Mouse (Mus musculus) megakaryocyte, embryonic 14.5 days (primary cell): ENCODE data around the gene Noct.

Experiments used
- FLI1 ChIP-seq: IDR thresholded peaks from 2 replicates; pipeline ENCODE4 v1.6.1; 2012; ENCODE audit warnings: low read length, inconsistent platforms, mixed read lengths
- GATA1 ChIP-seq: IDR thresholded peaks from 3 replicates; pipeline ENCODE4 v1.6.1; 2012; ENCODE audit warnings: mixed read lengths, low read length, inconsistent platforms, borderline replicate concordance

DNA sequence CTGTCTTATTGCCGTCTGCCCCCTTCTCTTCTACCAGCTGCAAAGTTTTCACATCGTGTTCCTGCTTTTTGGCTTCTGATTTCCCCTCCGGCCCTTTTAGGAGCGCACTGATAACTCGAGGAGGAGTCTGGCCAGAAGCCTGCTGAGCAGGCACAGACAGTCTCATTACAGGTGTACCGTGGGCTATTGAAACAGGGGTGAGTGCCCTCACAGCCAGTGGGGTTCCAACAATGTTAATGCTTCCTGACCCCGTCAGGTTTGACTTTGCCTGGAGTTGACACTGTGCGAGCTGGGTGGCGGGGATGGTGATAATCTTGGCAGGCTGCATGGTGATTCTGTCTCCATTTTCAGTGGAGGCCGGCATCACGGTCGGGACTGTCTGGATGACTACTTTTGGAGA is 32.2 kb downstream of the Noct start:
- TF ChIP-seq GATA1 (no peak), FLI1 (no peak)
